Mouse (Mus musculus) right cerebral cortex, adult 18-20 months (tissue): ENCODE results near the gene Ppp1r3e.

Source experiments
- DNase-seq: peaks from one replicate; pipeline ENCODE4 v3.0.0; 2022; ENCODE audit warnings: mixed read lengths

The Ppp1r3e gene

DNA sequence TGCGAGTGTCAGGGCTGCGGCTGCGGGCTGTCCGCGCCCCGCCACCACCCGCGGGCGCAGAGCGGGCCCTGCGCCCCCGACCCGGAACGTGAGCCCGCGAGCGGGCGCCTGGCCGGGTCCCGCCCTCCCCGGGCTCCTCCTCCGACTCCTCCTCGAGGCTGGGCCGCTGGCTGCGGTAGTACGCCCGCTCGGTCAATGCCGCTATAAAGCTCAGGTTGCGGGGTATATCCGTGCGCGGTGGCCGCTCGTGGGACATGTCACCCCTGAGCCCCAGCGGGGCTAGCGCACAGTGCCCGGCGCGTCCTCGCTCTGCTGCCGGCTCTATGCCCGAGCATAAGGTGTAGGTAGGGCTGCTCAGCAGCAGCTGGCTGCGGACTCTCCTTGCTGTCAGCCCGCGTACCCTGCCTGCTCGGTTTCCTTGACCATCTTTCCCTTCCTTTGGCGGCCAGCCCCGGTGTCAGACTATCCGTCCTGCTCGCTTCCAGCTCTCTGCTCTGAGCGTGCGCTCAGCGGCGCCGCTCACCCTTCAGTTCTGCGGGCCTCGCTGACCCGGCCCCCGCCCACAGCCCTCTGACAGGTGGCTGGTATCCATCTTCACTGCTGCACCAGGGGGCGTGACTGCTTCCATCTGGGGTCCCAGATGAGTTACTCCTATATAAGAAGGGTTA, at the start of gene Ppp1r3e:
Ppp1r3e (minus strand) TSS at position 503 of the 668 bp plus-strand sequence.
- peak; percentile 75 for DNase-seq

DNA sequence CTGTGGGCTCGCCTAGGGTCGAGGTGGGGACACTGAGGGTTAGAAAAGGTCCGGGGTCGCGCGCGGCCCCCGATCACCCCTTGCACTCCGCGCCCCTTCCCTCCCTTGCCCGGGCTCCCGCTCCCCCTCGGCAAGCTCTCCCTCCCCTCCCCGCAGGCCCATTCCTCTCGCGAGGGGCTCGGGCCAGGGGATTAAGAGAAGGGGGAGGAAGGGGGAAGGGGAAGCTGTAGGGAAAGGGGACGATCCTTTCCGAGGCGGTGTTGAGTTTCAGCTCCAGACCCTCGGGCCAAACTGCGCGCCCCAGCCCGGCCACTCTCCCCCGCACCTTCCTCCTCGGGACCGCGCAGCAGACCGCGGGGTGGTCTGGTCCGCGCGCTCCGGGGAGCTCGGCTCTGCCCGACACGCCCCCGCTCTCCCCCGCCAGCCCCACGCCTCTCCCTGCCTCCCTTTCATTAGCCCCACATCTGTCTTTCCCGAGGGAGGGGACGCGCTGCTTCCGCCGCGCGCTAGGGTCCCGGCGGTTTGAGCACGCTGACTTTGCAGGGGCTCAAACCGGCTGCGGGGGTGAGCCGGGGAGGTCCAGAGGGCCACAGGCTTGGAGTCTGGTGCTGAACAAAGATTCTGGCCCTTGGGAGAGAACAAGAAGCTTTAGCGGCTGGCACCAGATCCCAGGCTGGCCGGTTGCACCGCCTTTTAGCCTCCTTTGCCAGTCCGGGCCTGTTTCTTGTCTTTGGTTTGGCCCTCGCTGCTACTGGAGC, 49.2 kb upstream of the Ppp1r3e start:
- peak; percentile 30 for DNase-seq

DNA sequence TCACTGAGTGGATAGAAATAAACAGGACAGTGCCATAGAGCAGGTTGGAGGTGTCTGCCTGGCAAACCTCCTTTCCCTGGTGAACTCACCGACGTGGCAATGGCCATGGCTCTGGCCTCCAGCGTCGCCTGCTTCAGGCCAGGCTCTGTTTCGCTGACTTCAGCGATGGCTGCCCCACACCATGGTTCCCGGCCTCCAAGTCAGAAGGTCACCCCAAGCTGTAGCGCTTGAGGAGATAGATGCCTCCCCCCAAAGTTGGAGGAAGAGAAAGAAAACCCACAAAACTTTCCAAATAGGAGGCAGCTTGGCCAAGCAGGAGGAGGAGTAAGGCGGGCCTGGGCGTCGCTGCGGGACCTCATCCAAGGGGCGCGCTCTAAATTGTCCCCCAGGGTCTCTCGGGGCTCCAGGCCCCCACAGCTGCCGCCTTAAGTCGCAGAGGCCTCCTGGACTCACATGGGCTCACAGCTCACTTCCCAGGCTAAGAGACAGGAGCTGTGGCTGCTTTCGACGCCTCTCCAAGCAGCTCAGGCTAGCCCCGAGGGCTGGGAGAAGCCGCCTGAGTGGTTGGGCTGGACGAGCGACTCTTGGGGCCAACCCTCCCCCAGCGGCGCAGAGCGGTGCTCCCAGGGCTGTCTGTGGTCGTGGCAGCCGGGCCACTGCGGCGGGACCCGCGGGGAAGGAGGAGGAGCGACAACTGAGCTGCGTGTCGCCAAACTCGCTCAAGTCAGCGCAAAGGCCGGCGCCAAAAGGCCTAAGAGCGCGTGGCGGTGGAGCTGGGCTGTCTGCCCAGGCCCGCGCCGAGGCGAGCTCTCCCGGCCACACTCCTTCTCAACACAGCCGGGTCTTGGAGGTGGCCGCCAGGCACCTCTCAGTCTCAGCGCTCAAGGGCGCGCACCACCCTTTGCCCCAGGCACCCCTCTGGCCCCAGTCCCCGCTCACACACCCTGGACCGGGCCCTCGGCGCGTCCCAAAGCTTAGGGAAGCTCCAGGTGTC, 48.3 kb upstream of the Ppp1r3e start, which contains the start of gene Efs:
Efs (minus strand) TSS at position 778 of the 994 bp plus-strand sequence.
- DNase-seq = peak; percentile 46

DNA sequence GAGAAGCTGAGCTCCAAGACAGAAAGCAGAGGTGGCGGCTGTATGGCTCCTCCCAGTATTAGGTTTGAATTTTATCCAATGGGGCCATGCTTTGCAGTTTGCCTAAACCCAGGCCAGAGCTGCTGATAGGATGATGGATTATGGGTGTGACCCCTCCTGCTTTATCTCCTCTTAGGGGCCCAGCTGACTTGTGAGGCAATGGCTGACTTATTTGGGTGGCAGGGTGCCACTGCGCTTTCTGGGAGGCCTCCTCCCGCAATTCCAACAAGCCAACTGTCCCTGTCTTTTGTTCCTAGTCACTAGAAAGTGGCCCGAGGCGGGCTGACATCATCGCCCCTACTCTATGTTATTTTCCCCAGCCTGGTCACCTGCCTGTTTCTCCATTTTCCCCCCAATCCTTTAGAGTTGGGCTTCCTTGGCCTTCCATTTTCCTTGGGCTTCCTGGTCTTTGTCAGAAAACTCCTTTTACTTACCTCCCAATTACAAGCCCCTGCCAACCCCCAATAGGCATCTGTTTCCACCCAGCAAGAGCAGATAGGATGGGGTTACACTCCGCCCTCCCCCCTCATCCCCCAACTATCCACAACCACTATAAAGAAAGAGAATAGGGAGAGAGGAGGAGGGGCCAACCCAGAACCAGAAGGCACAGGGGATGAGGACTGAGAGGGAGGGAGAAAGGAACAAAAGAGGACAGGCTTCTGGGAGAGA, 47.4 kb upstream of the Ppp1r3e start:
- no peak for DNase-seq

DNA sequence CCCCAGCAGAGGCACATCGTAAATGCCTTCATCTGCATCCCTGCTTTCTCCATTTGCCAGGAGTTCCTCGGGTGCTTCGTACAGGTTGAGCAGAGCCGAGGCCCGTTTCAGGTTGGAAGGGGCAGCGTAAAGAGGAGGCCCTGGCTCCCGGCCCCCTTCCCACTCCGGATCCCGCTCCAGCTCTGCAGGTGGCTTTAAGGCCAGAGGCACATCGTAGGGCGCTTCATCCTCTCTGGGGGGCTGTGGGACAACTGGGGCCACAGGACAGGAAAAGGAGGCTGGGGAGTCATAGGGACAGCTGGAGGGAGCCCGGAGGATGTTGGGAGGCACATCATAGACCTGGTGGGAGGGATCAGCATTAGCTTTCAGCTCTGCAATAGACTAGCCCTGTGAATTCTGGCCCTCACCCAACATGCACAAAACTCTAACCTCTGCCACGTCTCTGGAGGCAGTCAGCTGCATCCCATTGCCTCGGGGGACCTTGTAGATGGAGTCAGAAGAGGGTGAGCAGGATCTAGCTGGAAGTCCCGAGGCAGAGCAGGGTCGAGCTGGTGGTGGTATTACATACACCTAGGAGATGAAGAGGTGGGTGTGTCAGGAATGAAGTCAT, 42.8 kb upstream of the Ppp1r3e start:
- DNase-seq = no peak

DNA sequence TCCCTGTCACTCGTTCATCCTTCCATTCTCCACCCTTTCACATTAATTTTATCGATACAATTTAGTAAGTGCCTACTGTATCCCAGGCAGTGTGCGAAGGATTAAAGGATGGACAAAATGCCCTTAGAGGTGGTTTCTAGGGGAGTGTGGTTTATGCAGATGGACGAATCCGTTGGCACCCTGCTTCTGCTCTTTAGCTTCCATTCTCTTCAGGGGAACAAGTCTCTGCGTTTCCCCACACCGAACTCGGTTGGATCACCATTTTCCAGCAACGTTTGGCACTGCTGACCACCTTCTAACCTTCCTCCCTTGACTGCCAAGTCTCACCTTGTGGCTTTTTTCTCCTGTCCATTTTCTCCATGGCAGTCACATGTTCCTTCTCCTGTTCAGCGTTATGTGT, 36.0 kb upstream of the Ppp1r3e start:
- no peak for DNase-seq

DNA sequence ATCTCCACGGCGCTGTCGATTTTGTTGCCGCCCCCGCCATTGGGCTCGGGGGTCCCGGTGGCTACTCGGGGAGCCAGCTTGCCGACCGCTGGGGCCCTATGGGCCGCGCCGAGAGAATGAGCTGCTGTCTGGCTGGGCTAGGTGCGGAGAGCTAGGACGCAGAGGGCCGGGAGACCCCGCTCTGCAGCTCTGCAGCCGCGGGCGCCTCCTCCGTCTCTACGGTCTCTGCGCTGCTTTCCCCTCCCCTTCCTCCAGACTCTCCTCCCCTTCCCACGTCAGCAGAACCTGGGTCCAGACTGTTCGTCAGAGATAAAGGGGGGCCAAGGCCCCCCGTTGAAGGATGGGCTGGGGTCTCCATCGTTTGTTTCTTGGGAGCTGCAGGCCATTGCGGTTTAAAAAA, 35.5 kb upstream of the Ppp1r3e start, which contains the start of gene Slc22a17:
Slc22a17 (minus strand) TSS at position 247 of the 400 bp plus-strand sequence.
- DNase-seq = peak; percentile 83

DNA sequence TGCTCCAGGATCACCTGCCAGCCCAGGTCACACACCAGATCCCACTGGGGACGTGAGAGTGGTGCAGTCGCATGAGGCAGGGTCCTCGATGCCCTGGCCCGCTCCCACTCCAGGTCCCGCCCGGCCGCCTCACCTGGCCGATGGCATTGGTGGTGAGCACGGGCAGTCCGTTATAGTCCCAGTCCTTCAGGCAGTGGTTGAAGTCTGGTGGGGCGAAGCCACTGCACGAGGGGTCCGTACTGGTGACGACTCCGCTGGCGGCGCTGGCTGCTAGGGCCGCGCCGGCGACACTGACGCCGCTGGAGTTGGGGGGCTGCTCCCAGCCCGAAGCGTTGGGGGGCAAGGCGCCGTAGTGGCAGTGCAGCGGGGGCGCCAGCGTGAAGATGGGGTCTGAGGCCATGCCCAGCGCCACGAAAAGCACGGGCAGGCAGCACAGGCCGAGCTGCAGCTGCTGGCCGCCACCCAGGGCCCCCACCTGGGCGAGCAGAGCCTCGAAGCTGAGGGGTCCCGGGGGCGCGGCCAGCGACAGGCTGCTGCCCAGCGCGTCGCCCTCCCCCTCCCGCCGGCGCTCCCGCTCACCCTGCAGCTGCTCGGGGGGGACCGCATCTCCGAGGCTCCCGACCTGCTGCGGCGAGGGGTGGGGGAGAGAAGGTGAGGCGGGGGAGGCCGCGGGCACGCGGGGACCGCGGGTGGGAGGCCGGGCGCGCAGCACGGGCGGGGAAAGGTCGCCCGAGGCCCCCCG, 34.9 kb upstream of the Ppp1r3e start:
- peak; percentile 39 for DNase-seq

DNA sequence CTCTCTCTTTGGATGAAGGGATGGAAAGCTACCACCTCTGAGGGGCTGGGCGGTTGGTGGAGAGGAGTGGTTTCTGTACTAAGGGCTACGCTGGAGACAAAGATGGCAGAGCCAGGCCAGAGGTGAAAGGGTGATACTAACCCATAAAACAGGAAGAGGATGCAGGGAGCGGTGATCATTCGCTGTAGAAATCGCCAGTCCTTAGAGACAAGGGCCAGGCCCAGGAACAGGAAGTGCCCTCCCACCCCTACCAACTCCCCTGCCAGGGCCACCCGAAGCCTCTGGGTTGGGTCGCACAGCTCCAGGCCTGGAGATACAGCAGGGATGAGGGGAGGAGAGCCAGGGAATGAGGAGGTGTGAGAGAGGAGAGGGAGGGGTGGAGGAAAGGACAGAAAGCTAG, 31.3 kb upstream of the Ppp1r3e start:
- no peak for DNase-seq

DNA sequence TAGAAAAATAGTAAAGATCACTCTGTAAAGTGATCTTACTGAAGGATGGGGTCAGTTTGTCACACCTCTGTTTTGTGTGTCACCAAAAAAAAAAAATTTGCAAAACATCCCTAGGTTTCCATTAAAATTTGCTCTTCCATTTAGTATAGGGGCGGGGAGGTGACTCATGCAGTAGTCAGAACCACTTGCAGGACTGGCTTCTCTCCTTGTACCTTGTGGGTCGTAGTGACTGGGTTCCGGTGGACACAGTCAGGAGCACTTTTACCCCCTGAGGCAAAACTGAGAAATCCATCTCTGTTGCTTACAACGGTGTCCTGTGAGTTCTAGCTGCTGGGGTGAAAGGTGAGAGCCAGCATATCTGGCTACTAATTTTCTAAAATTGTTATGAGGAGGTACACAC, 26.3 kb upstream of the Ppp1r3e start:
- no peak for DNase-seq

DNA sequence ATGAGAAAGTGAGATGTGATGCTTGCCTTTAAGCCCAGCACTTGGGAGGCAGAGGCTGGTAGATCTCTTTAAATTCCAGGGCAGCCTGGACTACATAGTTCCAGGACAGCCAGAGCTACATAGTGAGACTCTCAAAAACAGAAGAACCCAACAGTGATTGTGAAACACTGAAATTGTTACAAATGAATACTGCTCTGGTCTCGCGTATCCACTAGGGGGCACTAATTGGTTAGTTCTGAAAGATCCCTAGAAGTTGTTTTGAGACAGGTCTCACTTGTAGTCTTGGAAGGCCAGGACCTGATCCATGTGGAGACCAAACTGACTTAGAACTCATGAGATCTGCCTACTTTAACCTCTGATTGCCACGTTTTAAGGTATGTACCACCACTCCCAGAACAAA, 23.0 kb upstream of the Ppp1r3e start:
- peak; percentile 79 for DNase-seq

DNA sequence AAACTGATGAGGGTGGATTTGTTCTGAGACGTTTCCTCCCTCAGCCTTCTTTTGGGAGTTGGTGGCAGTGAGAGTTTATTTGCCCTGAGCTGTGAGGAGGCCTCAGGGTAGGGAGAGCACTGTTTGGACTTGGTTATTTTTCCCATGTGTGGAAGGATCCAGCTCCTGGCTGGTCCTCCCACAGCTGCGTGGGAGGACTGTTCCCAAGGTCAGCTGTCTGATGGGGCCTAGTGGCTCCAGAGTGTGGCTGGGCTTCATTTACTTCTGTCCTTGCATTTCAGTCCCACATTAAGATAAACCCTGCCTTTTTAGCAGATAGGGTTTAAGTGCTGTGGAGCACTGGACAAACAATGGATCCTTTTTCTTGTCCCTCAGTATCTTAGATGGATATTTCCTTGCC, 20.1 kb upstream of the Ppp1r3e start:
- no peak for DNase-seq

DNA sequence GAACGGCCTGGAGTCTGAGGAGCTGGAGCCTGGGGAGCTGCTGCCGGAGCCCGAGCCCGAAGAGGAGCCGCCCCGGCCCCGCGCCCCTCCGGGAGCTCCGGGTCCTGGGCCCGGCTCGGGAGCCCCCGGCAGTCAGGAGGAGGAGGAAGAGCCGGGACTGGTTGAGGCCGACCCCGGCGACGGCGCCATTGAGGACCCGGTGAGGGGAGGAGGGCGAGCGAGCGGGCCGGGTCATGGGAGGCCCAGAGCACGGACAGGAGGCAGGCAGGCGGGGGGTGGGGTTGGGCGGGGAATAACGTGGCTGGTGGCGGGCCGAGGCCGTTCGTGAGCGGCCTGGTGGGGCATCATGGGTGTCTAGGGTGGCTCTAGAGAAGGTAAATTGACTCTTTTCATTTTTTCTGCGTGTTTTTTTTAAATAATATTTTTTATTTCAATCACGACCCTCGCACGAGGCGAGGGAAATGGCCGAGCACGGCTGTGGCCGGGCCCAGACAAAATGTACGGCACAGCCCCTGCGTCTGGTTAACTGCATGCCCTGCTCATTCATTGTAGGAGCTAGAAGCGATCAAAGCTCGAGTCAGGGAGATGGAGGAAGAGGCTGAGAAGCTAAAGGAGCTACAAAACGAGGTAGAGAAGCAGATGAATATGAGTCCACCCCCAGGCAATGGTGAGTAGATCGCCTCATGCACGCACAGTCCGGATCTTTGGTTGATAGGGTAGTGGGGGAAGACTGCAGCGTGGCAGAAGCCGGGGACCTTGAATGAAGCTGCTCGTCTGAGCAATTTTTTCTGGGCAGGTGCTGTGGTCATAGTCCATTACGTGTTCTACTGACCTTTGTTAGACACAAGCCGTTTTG, 17.2 kb upstream of the Ppp1r3e start:
- peak; percentile 61 for DNase-seq

DNA sequence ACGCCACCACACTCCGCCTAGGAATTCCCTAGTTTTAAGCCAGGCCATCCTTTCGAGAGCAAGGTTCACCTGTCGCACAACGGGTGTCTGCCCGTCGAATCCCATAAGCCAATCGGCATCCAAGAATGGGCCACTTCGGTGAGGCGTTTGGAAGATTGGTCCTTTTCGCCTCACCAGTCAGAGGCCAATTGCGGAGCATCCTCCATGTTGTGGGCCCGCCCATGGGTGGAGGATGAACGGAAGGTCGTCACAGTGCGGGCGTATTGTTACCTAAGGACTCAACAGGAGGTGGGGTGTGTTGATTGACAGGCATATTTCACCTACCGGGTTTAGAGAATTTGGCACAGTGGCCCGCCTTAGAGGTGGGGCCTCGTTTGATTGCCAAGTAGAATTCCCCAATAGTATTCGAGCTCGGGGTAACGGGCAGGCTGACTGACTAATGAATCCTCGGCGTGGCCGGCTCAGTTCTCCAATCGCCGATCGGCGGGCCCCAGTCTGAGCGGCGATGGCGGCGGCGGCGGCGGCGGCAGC, 16.4 kb upstream of the Ppp1r3e start:
- peak; percentile 99 for DNase-seq

DNA sequence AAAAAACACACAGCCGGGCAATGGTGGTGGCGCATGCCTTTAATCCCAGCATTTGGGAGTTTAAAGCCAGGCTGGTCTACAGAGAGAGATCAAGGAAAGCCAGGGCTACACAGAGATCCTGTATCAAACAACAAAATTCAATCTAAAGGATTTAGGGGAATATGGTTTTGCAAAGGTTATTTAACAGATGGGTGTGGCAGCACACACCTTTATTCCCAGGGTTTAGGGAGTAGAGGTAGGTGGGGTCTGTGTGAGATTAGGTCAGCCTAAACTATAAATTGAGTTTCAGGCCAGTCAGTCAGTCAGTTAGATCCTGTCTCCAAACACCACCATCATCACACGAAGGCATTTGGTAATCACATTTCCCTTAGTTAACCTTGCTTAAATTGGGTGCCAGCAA, 14.8 kb upstream of the Ppp1r3e start, which contains the start of gene Pabpn1:
Pabpn1 (plus strand) TSS at position 301 of the 400 bp plus-strand sequence.
- no peak for DNase-seq

DNA sequence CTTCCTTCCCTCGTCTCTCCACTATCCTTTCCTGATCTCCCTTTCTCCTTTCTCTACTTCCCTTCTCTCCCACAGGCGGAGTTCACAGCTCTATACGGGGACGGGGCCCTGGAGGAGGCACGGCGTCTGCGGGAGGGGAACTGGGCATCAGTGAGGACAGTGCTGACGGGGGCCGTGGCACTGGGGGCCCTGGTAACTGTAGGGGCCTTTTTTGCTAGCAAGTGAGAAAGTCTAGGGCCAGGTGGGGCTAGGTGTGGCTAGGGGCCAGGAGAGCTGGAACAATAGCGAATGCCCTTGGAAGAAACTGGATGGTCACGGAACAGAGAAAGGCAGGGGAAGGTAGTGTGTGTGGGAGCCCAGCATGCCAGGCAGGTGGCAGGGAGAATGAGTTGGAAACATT, 8.0 kb upstream of the Ppp1r3e start:
- DNase-seq = no peak

DNA sequence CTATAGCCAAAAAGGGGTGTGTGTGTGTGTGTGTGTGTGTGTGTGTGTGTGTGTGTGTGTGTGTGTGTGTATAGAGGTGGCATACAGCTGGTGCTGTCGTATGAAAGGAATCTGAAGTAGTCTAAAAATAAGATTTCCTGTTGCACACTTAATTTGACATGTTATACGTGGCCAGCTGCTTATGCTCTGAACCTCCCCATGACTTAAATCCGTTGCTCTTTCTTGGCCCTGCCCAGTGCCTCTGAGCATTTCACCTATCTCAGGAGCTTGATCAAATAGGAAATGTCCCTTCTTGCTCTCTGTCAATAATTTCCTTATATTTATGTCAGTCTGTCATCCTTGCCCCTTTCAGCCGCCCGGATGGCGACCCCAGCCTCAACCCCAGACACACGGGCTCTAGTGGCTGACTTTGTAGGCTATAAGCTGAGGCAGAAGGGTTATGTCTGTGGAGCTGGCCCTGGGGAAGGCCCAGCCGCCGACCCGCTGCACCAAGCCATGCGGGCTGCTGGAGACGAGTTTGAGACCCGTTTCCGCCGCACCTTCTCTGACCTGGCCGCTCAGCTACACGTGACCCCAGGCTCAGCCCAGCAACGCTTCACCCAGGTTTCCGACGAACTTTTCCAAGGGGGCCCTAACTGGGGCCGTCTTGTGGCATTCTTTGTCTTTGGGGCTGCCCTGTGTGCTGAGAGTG, 6.8 kb upstream of the Ppp1r3e start:
- no peak for DNase-seq

DNA sequence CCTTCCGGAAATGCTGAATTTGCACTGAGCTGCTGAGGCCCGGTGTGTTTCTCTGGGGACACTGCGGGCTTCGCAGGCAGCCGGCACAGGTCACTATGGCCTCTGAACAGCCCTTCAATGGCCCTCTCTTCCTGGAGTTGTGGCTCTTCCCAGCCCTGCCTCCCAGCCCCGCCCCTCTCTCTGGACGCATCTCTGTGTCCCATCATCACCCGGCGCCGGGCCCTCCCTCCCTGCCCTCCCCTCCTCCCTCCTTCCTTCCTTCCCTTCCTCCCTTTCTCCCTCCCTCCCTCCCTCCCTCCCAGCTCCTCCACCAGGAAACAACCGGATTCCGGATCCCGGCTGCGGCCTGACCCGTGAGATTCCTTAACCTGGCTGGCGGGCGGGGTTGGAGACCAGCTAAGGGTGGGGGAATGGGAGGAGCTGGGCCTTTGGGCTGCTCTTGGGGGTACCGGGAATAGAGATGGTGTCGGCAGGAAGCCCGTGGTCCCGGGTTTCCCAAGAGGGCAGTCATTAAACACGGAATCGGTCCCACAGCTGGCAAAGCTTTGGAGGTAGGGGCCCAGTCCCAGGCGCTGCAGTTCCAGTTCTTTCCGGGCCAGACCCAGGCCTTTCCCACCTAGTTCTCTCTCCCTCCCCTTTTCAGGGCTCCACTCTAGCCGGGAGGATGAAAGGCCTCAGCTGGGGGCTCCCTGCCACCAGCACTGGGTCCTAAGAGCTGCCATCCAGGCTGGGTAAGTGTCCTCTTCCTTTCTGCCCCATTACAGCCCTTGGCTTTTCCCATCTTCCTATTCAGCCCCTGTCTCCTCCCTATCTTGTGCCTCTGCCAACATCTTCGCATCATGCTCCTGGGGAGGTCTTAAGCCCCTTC, 6.0 kb upstream of the Ppp1r3e start, which contains the start of the genes Bcl2l2 and Gm20521:
Bcl2l2 (plus strand) TSS at position 224 of the 868 bp plus-strand sequence.
Gm20521 (plus strand) TSS at position 288 of the 868 bp plus-strand sequence.
- DNase-seq = peak; percentile 75
